ENCODE assay signal across 8 mouse cellular contexts in the genomic region with DNA sequence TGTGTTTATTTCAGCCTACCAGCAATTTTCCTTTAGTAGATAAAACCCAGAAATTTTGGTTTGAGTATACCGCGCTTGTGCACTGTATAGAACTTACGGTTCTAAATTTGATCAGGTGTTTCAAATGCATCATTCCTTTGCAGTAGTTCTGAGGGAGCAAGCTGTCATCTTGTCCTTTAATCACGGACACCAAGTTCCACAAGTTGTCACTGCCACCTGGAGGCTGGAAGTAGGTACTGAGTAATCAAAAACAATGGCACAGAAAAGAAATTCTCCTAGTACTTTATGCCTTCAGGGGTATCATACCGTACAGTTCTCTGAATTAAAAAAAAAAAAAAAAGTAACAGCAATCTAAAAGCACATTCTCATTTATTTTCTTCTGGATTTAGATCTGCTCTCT.
DNase-seq lines count a peak whose midpoint lies in the region; ATAC-seq and TF ChIP-seq lines count a peak whose summit lies in the region.

No protein-coding gene starts in this region.

- no peaks in the 10 kb centered on the region for H3K9me3 ChIP-seq in kidney, postnatal 0 days (replicated peaks; ENCODE audit: low read length)
- H3K9me3 ChIP-seq in liver, embryonic 11.5 days (ENCODE audit: control insufficient read depth, low read length), result no peaks in the 10 kb centered on the region

- 33% methylated on average over 5 of the region's 5 CpGs for WGBS in kidney, postnatal 0 days
- 43% methylated on average over 5 of the region's 5 CpGs for whole genome bisulfite sequencing in liver, embryonic 11.5 days

- peak; percentile 38 to 83 for DNase-seq in adrenal gland, adult (ENCODE audit: inconsistent age in 2 of 2, low spot score in 1 of 2)
- DNase-seq in adrenal gland, postnatal 4 days (ENCODE audit: low spot score in 2 of 2), result no peak
- peak; percentile 37 for DNase-seq in Muller cell, postnatal 12 days (ENCODE audit: inconsistent ontology term)
- DNase-seq in cerebellum, postnatal 10 days, result peak; percentile 72 to 75
- peak; percentile 57 for DNase-seq in gastrocnemius, adult 18-20 months (ENCODE audit: low spot score)
- DNase-seq in kidney, postnatal 0 days (ENCODE audit: low spot score), result peak; percentile 65
- no peak for DNase-seq in liver, embryonic 11.5 days (ENCODE audit: low spot score)
- peak; percentile 74 for DNase-seq in retina, embryonic 14.5 days (ENCODE audit: low spot score)

- no peak overlapping the region for H3K4me3 ChIP-seq in kidney, postnatal 0 days (replicated peaks; ENCODE audit: low read depth, low read length)
- H3K4me3 ChIP-seq in liver, embryonic 11.5 days (ENCODE audit: low read depth, low read length), result no peak overlapping the region

- H3K27ac ChIP-seq in kidney, postnatal 0 days, result no peak overlapping the region
- no peak overlapping the region for H3K27ac ChIP-seq in liver, embryonic 11.5 days (ENCODE audit: low read depth, low read length)

- ATAC-seq in kidney, postnatal 0 days (replicated peaks; ENCODE audit: low FRiP score, low read depth), result 0 out of 2 replicates have a peak, but pooled peaks have one; percentile 49
- ATAC-seq in liver, embryonic 11.5 days (replicated peaks; ENCODE audit: low FRiP score), result 0 out of 2 replicates have a peak, but pooled peaks have one; percentile 29

- no peaks in the 10 kb centered on the region for H3K4me1 ChIP-seq in kidney, postnatal 0 days (replicated peaks; ENCODE audit: insufficient read depth, low read length)
- H3K4me1 ChIP-seq in liver, embryonic 11.5 days (replicated peaks; ENCODE audit: control insufficient read depth, insufficient read depth, low read length), result no peaks in the 10 kb centered on the region

- no peak overlapping the region for H3K9ac ChIP-seq in kidney, postnatal 0 days (ENCODE audit: low read depth, low read length)
- no peak overlapping the region for H3K9ac ChIP-seq in liver, embryonic 11.5 days (ENCODE audit: low read depth, low read length)

- H3K4me2 ChIP-seq in kidney, postnatal 0 days (ENCODE audit: low read length), result no peak overlapping the region
- H3K4me2 ChIP-seq in liver, embryonic 11.5 days, result no peak overlapping the region

- no peaks in the 10 kb centered on the region for H3K36me3 ChIP-seq in kidney, postnatal 0 days (ENCODE audit: insufficient read depth, low read length)
- H3K36me3 ChIP-seq in liver, embryonic 11.5 days (ENCODE audit: control insufficient read depth, insufficient read depth, low read length), result no peaks in the 10 kb centered on the region

- TF ChIP-seq CTCF in kidney, postnatal 0 days (IDR thresholded peaks at IDR 0.05; ENCODE audit: low read depth), result peak; percentile 85

- no peaks in the 10 kb centered on the region for H3K27me3 ChIP-seq in kidney, postnatal 0 days (ENCODE audit: insufficient read depth, low read length)
- H3K27me3 ChIP-seq in liver, embryonic 11.5 days (replicated peaks; ENCODE audit: control insufficient read depth, insufficient read depth, low read length), result no peaks in the 10 kb centered on the region

Comparison
In these comparisons a context has a peak if more than half of its experiments do, and no peak if none do; other contexts are left out.
1. DNase-seq: peak in adrenal gland, adult (2 of 2), Muller cell, postnatal 12 days (single experiment), cerebellum, postnatal 10 days (2 of 2), gastrocnemius, adult 18-20 months (single experiment), kidney, postnatal 0 days (single experiment) and retina, embryonic 14.5 days (single experiment); none in adrenal gland, postnatal 4 days (0 of 2) and liver, embryonic 11.5 days (single experiment).